Mouse (Mus musculus): ENCODE measurements around the gene Dpp6. TPM values are rescaled to one million over a fixed set of nuclear protein-coding genes. Genes with fewer than 3 reads are reported as not detected.

Gene Dpp6
- polyA plus RNA-seq, 1 experiment from 2014 or later = 0.76 TPM

- TF ChIP-seq CTCF (IDR thresholded peaks at IDR 0.05; ENCODE audit: low read depth) = no peak
- Histone ChIP-seq H3K27ac (ENCODE audit: low read depth, low read length) (no peak overlapping the region), H3K4me3 (ENCODE audit: low read depth, low read length) (no peak overlapping the region), H3K9ac (ENCODE audit: low read depth, low read length) (no peak overlapping the region), H3K27me3 (replicated peaks; ENCODE audit: control insufficient read depth, insufficient read depth, low read length) (no peaks in the 10 kb centered on the region), H3K4me2 (replicated peaks; ENCODE audit: low read depth) (no peak overlapping the region), H3K9me3 (ENCODE audit: control insufficient read depth) (no peaks in the 10 kb centered on the region), H3K36me3 (ENCODE audit: control insufficient read depth, insufficient read depth) (no peaks in the 10 kb centered on the region), H3K4me1 (replicated peaks; ENCODE audit: control insufficient read depth, insufficient read depth, low read length) (no peaks in the 10 kb centered on the region)
- ATAC-seq = no peak
- 58% methylated on average over 5 of the region's 5 CpGs for WGBS
These were observed 913.7 kb downstream of the Dpp6 start for GRCm38 (mm10) chr5:27730666-27731065.

GRCm38 (mm10) chr5:27731392-27731791 lies 914.4 kb downstream of the Dpp6 start:
- H3K9me3 ChIP-seq (ENCODE audit: control insufficient read depth) = no peaks in the 10 kb centered on the region
- no peak overlapping the region for H3K27ac ChIP-seq (ENCODE audit: low read depth, low read length)
- 73% methylated on average over 1 of the region's 1 CpGs for WGBS
- no peak overlapping the region for H3K9ac ChIP-seq (ENCODE audit: low read depth, low read length)
- no peaks in the 10 kb centered on the region for H3K27me3 ChIP-seq (replicated peaks; ENCODE audit: control insufficient read depth, insufficient read depth, low read length)
- ATAC-seq = no peak
- H3K4me3 ChIP-seq (ENCODE audit: low read depth, low read length) = no peak overlapping the region
- H3K4me1 ChIP-seq (replicated peaks; ENCODE audit: control insufficient read depth, insufficient read depth, low read length) = no peaks in the 10 kb centered on the region
- H3K4me2 ChIP-seq (replicated peaks; ENCODE audit: low read depth) = no peak overlapping the region
- no peaks in the 10 kb centered on the region for H3K36me3 ChIP-seq (ENCODE audit: control insufficient read depth, insufficient read depth)
- TF ChIP-seq CTCF (IDR thresholded peaks at IDR 0.05; ENCODE audit: low read depth) = no peak

GRCm38 (mm10) chr5:27732288-27732868 lies 915.4 kb downstream of the Dpp6 start:
- TF ChIP-seq CTCF (IDR thresholded peaks at IDR 0.05; ENCODE audit: low read depth) = no peak
- no peak overlapping the region for H3K27ac ChIP-seq (ENCODE audit: low read depth, low read length)
- H3K4me3 ChIP-seq (ENCODE audit: low read depth, low read length) = no peak overlapping the region
- H3K36me3 ChIP-seq (ENCODE audit: control insufficient read depth, insufficient read depth) = no peaks in the 10 kb centered on the region
- 83% methylated on average over 5 of the region's 5 CpGs for WGBS
- no peaks in the 10 kb centered on the region for H3K9me3 ChIP-seq (ENCODE audit: control insufficient read depth)
- H3K4me2 ChIP-seq (replicated peaks; ENCODE audit: low read depth) = no peak overlapping the region
- no peaks in the 10 kb centered on the region for H3K27me3 ChIP-seq (replicated peaks; ENCODE audit: control insufficient read depth, insufficient read depth, low read length)
- ATAC-seq = no peak
- H3K4me1 ChIP-seq (replicated peaks; ENCODE audit: control insufficient read depth, insufficient read depth, low read length) = no peaks in the 10 kb centered on the region
- no peak overlapping the region for H3K9ac ChIP-seq (ENCODE audit: low read depth, low read length)

GRCm38 (mm10) chr5:27737168-27737567 lies 920.2 kb downstream of the Dpp6 start:
- Histone ChIP-seq H3K4me1 (replicated peaks; ENCODE audit: control insufficient read depth, insufficient read depth, low read length) (no peaks in the 10 kb centered on the region), H3K9me3 (ENCODE audit: control insufficient read depth) (no peaks in the 10 kb centered on the region), H3K4me3 (ENCODE audit: low read depth, low read length) (no peak overlapping the region), H3K9ac (ENCODE audit: low read depth, low read length) (no peak overlapping the region), H3K27me3 (replicated peaks; ENCODE audit: control insufficient read depth, insufficient read depth, low read length) (no peaks in the 10 kb centered on the region), H3K36me3 (ENCODE audit: control insufficient read depth, insufficient read depth) (peaks cover 5% of the 10 kb centered on the region), H3K4me2 (replicated peaks; ENCODE audit: low read depth) (no peak overlapping the region), H3K27ac (ENCODE audit: low read depth, low read length) (no peak overlapping the region)
- ATAC-seq = 0 out of 2 replicates have a peak, but pooled peaks have one; percentile 36
- TF ChIP-seq CTCF (IDR thresholded peaks at IDR 0.05; ENCODE audit: low read depth) = peak; percentile 80
- WGBS = 3% methylated on average over 3 of the region's 3 CpGs

- 75% methylated on average over 6 of the region's 6 CpGs for WGBS
- Histone ChIP-seq H3K36me3 (ENCODE audit: control insufficient read depth, insufficient read depth) (peaks cover 25% of the 10 kb centered on the region), H3K4me3 (ENCODE audit: low read depth, low read length) (no peak overlapping the region)
These were observed 922.2 kb downstream of the Dpp6 start for GRCm38 (mm10) chr5:27739216-27739615.

GRCm38 (mm10) chr5:27744944-27745343 lies 927.9 kb downstream of the Dpp6 start:
- no peak for TF ChIP-seq CTCF (IDR thresholded peaks at IDR 0.05; ENCODE audit: low read depth)
- H3K27me3 ChIP-seq (replicated peaks; ENCODE audit: control insufficient read depth, insufficient read depth, low read length) = no peaks in the 10 kb centered on the region
- H3K9ac ChIP-seq (ENCODE audit: low read depth, low read length) = no peak overlapping the region
- ATAC-seq = no peak
- peaks cover 58% of the 10 kb centered on the region for H3K36me3 ChIP-seq (ENCODE audit: control insufficient read depth, insufficient read depth)
- no peak overlapping the region for H3K27ac ChIP-seq (ENCODE audit: low read depth, low read length)
- no peaks in the 10 kb centered on the region for H3K4me1 ChIP-seq (replicated peaks; ENCODE audit: control insufficient read depth, insufficient read depth, low read length)
- H3K4me3 ChIP-seq (ENCODE audit: low read depth, low read length) = no peak overlapping the region
- H3K9me3 ChIP-seq (ENCODE audit: control insufficient read depth) = no peaks in the 10 kb centered on the region
- 89% methylated on average over 1 of the region's 1 CpGs for WGBS
- no peak overlapping the region for H3K4me2 ChIP-seq (replicated peaks; ENCODE audit: low read depth)

More at GRCm38 (mm10) chr5:27739216-27739615, 922.2 kb downstream of the Dpp6 start:
- ATAC-seq = no peak
- TF ChIP-seq CTCF (IDR thresholded peaks at IDR 0.05; ENCODE audit: low read depth) = no peak
- H3K9ac ChIP-seq (ENCODE audit: low read depth, low read length) = no peak overlapping the region
- no peaks in the 10 kb centered on the region for H3K9me3 ChIP-seq (ENCODE audit: control insufficient read depth)
- no peaks in the 10 kb centered on the region for H3K4me1 ChIP-seq (replicated peaks; ENCODE audit: control insufficient read depth, insufficient read depth, low read length)
- H3K27ac ChIP-seq (ENCODE audit: low read depth, low read length) = no peak overlapping the region
- no peaks in the 10 kb centered on the region for H3K27me3 ChIP-seq (replicated peaks; ENCODE audit: control insufficient read depth, insufficient read depth, low read length)
- no peak overlapping the region for H3K4me2 ChIP-seq (replicated peaks; ENCODE audit: low read depth)

Measured in intestine, postnatal 0 days (tissue).